Mouse (Mus musculus) liver, embryonic 13.5 days (tissue): Measurements from ENCODE around the gene Orm1. TPM values are rescaled to one million over a fixed set of nuclear protein-coding genes. Genes with fewer than 3 reads are reported as not detected.

ENCODE experiments used
- ATAC-seq: fragments of 200-750 bp; cut with Nextera tagmentation; 2 replicates; pipeline ENCODE4 v1.8.0; 2017; ENCODE audit warnings: low read depth, mild to moderate bottlenecking, moderate number of reproducible peaks, moderate library complexity
- DNase-seq: peaks from one replicate; pipeline ENCODE4 v3.0.0; 2022
- H3K27ac ChIP-seq: fragments of 300-500 bp; sonication (generic); 2 replicates; pipeline ENCODE4 v1.5.1; 2015; ENCODE audit warnings: moderate library complexity, mild to moderate bottlenecking, inconsistent platforms
- H3K27me3 ChIP-seq: fragments of 300-500 bp; sonication (generic); 2 replicates; pipeline ENCODE4 v1.6.1; 2015; ENCODE audit warnings: mild to moderate bottlenecking, inconsistent platforms
- H3K36me3 ChIP-seq: fragments of 300-500 bp; sonication (generic); 2 replicates; pipeline ENCODE4 v1.6.1; 2015; ENCODE audit warnings: mild to moderate bottlenecking, inconsistent platforms
- H3K4me1 ChIP-seq: fragments of 300-500 bp; sonication (generic); replicated peaks from 2 replicates; pipeline ENCODE4 v1.6.1; 2015; ENCODE audit warnings: inconsistent platforms
- H3K4me2 ChIP-seq: fragments of 300-500 bp; sonication (generic); 2 replicates; pipeline ENCODE4 v1.6.1; 2015; ENCODE audit warnings: inconsistent platforms, mild to moderate bottlenecking, moderate library complexity
- H3K4me3 ChIP-seq: fragments of 300-500 bp; sonication (generic); replicated peaks from 2 replicates; pipeline ENCODE4 v1.5.1; 2015; ENCODE audit warnings: mild to moderate bottlenecking, inconsistent platforms
- H3K9ac ChIP-seq: fragments of 300-500 bp; sonication (generic); 2 replicates; pipeline ENCODE4 v1.6.1; 2015; ENCODE audit warnings: mild to moderate bottlenecking, inconsistent platforms
- H3K9me3 ChIP-seq: fragments of 300-500 bp; sonication (generic); replicated peaks from 2 replicates; pipeline ENCODE4 v1.6.1; 2016; ENCODE audit warnings: inconsistent platforms
- WGBS: fragments of 180-500 bp; shearing (Covaris S2); methylation state at CpG from one replicate; pipeline ENCODE4 v1.1.7; 2015; ENCODE audit not compliant: insufficient replicate concordance; 5-methylcytosine and 5-hydroxymethylcytosine counted together
- polyA plus RNA-seq: library from polyadenylated mRNA; unstranded; fragments of >200 nt; fragmentation: Nextera tagmentation; extraction: Ambion mirVana; gene quantifications from 2 replicates; pipeline ENCODE4 v1.2.1, GENCODE M21; 2015

Orm1 gene
- polyA plus RNA-seq, 1 experiment from 2014 or later: not detected

DNA sequence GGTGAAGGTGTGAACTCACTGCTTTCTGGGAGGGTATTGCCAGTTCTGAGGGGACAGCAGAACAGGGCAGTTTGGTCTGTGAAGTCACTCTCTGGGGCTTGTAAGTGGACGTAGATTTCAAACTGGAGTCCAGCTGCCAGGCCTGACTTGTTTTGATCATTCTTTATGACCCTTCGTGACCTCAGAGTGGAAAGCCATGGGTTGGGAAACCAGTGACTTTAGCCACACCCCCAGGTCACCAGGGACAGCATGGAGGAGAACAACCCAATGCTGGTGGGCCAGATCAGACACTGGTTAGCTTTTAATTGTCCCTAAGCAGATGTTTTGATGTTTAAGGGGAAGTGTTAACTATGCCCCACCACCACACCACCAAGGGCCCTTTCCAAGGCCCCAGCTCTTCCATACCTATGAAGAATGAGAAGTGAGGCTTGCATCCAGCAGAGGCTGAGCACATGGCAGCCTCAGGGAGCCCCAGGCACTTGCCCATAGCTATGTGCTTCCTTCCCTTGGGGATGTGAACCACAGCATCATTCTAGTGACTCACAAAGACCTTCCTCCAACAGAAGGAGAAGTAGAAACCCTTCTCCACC lies 12.7 kb downstream of the Orm1 start:
- Histone ChIP-seq H3K4me2 (no peak overlapping the region), H3K36me3 (no peaks in the 10 kb centered on the region), H3K4me3 (no peak overlapping the region), H3K4me1 (peaks cover 6% of the 10 kb centered on the region; the same call in 1 of the 2 replicates), H3K9ac (no peak overlapping the region), H3K27ac (no peak overlapping the region), H3K27me3 (no peaks in the 10 kb centered on the region), H3K9me3 (no peaks in the 10 kb centered on the region)
- 44% methylated on average over 2 of the region's 2 CpGs for WGBS
- ATAC-seq (peak; percentile 27; the same call in 1 of the 2 replicates), DNase-seq (no peak)

- H3K36me3 ChIP-seq: no peaks in the 10 kb centered on the region
- DNase-seq: no peak
Observed at GRCm38 (mm10) chr4:63359861-63360260, 15.5 kb downstream of the Orm1 start.

GRCm38 (mm10) chr4:63362150-63362549 lies 17.8 kb downstream of the Orm1 start, which contains the start of gene Orm2:
Gene Orm2, plus strand, starts transcription at chr4:63362449.
- Histone ChIP-seq H3K9ac (no peak within 1 kb of the TSS), H3K4me1 (no peaks in the 10 kb centered on the region; the same call in 1 of the 2 replicates), H3K36me3 (no peaks in the 10 kb centered on the region), H3K9me3 (no peaks in the 10 kb centered on the region), H3K27ac (no peak within 1 kb of the TSS), H3K27me3 (no peaks in the 10 kb centered on the region), H3K4me2 (no peak within 1 kb of the TSS), H3K4me3 (no peak within 1 kb of the TSS)
- WGBS: 67% methylated on average over 5 of the region's 5 CpGs
- DNase-seq (no peak), ATAC-seq (no peak)

More at GRCm38 (mm10) chr4:63359861-63360260, 15.5 kb downstream of the Orm1 start:
- H3K27me3 ChIP-seq: no peaks in the 10 kb centered on the region
- peaks cover 6% of the 10 kb centered on the region; the same call in 1 of the 2 replicates for H3K4me1 ChIP-seq
- no peak overlapping the region for H3K4me3 ChIP-seq
- H3K9me3 ChIP-seq: no peaks in the 10 kb centered on the region
- H3K9ac ChIP-seq: no peak overlapping the region
- no peak overlapping the region for H3K27ac ChIP-seq
- WGBS: 71% methylated on average over 6 of the region's 6 CpGs
- no peak overlapping the region for H3K4me2 ChIP-seq
- ATAC-seq: peak; percentile 28; the same call in 1 of the 2 replicates

GRCm38 (mm10) chr4:63368577-63368976 lies 24.2 kb downstream of the Orm1 start:
- Histone ChIP-seq H3K36me3 (peaks cover 23% of the 10 kb centered on the region), H3K9ac (no peak overlapping the region), H3K9me3 (no peaks in the 10 kb centered on the region), H3K27ac (no peak overlapping the region), H3K4me3 (no peak overlapping the region), H3K4me1 (peaks cover 21% of the 10 kb centered on the region), H3K4me2 (no peak overlapping the region), H3K27me3 (no peaks in the 10 kb centered on the region)
- DNase-seq: peak; percentile 64
- WGBS: 4% methylated on average over 4 of the region's 4 CpGs
- ATAC-seq: 0 out of 2 replicates have a peak, but pooled peaks have one; percentile 10

- Histone ChIP-seq H3K9ac (no peak overlapping the region), H3K27ac (0 out of 2 replicates have a peak overlapping the region, but pooled peaks have one; percentile 7), H3K4me2 (no peak overlapping the region), H3K36me3 (peaks cover 23% of the 10 kb centered on the region), H3K4me3 (no peak overlapping the region), H3K9me3 (no peaks in the 10 kb centered on the region), H3K27me3 (no peaks in the 10 kb centered on the region), H3K4me1 (peaks cover 44% of the 10 kb centered on the region)
- DNase-seq (no peak), ATAC-seq (no peak)
- 73% methylated on average over 7 of the region's 7 CpGs for WGBS
Observed at GRCm38 (mm10) chr4:63370897-63371296, 26.5 kb downstream of the Orm1 start.

DNA sequence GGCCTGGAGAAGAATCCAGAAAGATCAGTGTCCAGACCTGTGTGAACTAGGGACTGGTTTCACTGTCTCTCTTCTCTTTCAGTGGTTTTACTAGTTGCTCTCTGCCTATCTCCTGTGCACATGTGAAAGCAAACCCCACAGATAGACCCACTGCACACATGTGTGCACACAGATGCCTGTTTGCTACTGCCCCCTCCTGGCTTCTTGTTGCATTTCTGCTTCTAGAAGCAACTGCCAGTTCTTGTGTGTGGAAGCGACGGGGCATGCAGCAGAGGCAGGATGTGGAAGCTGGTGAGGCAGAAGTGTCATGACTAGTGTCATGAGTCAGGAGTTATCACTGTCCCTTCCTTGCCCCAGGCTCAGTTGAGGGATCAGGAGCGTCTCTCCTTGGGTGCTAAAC lies 27.5 kb downstream of the Orm1 start:
- Histone ChIP-seq H3K27ac (peak overlapping the region; percentile 99), H3K9me3 (no peaks in the 10 kb centered on the region), H3K27me3 (no peaks in the 10 kb centered on the region), H3K4me2 (no peak overlapping the region), H3K9ac (no peak overlapping the region), H3K4me3 (no peak overlapping the region), H3K36me3 (peaks cover 29% of the 10 kb centered on the region), H3K4me1 (peaks cover 54% of the 10 kb centered on the region)
- DNase-seq: no peak
- WGBS: 29% methylated on average over 3 of the region's 3 CpGs
- no peak for ATAC-seq

- H3K27me3 ChIP-seq: no peaks in the 10 kb centered on the region
- H3K4me1 ChIP-seq: peaks cover 63% of the 10 kb centered on the region
- H3K27ac ChIP-seq: peak overlapping the region; percentile 99
- H3K4me2 ChIP-seq: peak overlapping the region; percentile 60
- DNase-seq (peak; percentile 30), ATAC-seq (peak; percentile 72)
- peak overlapping the region; percentile 14; the same call in 1 of the 2 replicates for H3K4me3 ChIP-seq
- WGBS: 45% methylated on average over 8 of the region's 8 CpGs
- peaks cover 37% of the 10 kb centered on the region for H3K36me3 ChIP-seq
- no peaks in the 10 kb centered on the region for H3K9me3 ChIP-seq
- H3K9ac ChIP-seq: peak overlapping the region; percentile 64; the same call in 1 of the 2 replicates
Observed at GRCm38 (mm10) chr4:63373404-63373803, 29.0 kb downstream of the Orm1 start.

- ATAC-seq: peak; percentile 93
- Histone ChIP-seq H3K9me3 (no peaks in the 10 kb centered on the region), H3K9ac (peak overlapping the region; percentile 64), H3K4me1 (peaks cover 67% of the 10 kb centered on the region), H3K27me3 (no peaks in the 10 kb centered on the region), H3K4me3 (peak overlapping the region; percentile 14; the same call in 1 of the 2 replicates), H3K36me3 (peaks cover 46% of the 10 kb centered on the region), H3K27ac (peak overlapping the region; percentile 99), H3K4me2 (peak overlapping the region; percentile 60)
- WGBS: 25% methylated on average over 12 of the region's 12 CpGs
- DNase-seq: peak; percentile 86
Observed at GRCm38 (mm10) chr4:63374331-63374730, 30.0 kb downstream of the Orm1 start.

DNA sequence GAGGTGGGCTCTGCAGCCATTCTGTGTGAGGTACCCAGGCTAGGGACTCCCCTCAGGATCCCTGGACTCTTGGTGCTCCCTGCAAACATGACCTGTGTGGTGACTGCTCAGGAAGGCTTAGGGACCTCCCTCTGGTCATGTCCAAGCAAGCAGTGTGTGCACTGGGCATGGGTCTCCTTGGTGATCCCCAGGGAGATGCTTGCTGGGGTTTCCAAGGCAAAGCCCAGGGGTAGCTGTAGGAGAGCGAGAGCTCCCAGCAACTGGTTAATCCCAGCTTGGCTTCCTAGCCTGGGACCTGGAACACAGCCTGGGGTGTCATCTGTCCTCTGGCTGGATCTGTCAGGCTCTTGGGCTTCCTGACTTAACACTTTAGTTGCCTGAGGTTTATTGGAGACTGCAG lies 31.0 kb downstream of the Orm1 start:
- Histone ChIP-seq H3K36me3 (peaks cover 52% of the 10 kb centered on the region), H3K4me2 (peak overlapping the region; percentile 60), H3K9me3 (no peaks in the 10 kb centered on the region), H3K4me1 (peaks cover 67% of the 10 kb centered on the region), H3K9ac (peak overlapping the region; percentile 64), H3K27me3 (no peaks in the 10 kb centered on the region), H3K27ac (peak overlapping the region; percentile 99), H3K4me3 (no peak overlapping the region)
- WGBS: 77% methylated on average over 1 of the region's 1 CpGs
- DNase-seq (no peak), ATAC-seq (no peak)

- peak overlapping the region; percentile 99; the same call in 1 of the 2 replicates for H3K27ac ChIP-seq
- H3K4me1 ChIP-seq: peaks cover 75% of the 10 kb centered on the region
- no peak overlapping the region for H3K4me2 ChIP-seq
- DNase-seq (no peak), ATAC-seq (no peak)
- peaks cover 66% of the 10 kb centered on the region for H3K36me3 ChIP-seq
- no peaks in the 10 kb centered on the region for H3K9me3 ChIP-seq
- 70% methylated on average over 7 of the region's 7 CpGs for WGBS
- no peak overlapping the region for H3K9ac ChIP-seq
- no peak overlapping the region for H3K4me3 ChIP-seq
- H3K27me3 ChIP-seq: no peaks in the 10 kb centered on the region
Observed at GRCm38 (mm10) chr4:63377483-63377882, 33.1 kb downstream of the Orm1 start.

- Histone ChIP-seq H3K36me3 (peaks cover 44% of the 10 kb centered on the region), H3K9ac (peak overlapping the region; percentile 61), H3K27me3 (no peaks in the 10 kb centered on the region), H3K27ac (peak overlapping the region; percentile 86), H3K4me3 (no peak overlapping the region), H3K9me3 (no peaks in the 10 kb centered on the region), H3K4me2 (peak overlapping the region; percentile 59), H3K4me1 (peaks cover 61% of the 10 kb centered on the region)
- ATAC-seq (peak; percentile 85), DNase-seq (peak; percentile 49)
- 45% methylated on average over 4 of the region's 4 CpGs for WGBS
Observed at GRCm38 (mm10) chr4:63382676-63383369, 38.5 kb downstream of the Orm1 start.
